Mouse (Mus musculus): ENCODE measurements around the gene Cd96. TPM values are rescaled to one million over a fixed set of nuclear protein-coding genes. Genes with fewer than 3 reads are reported as not detected.

Cd96 gene
- total and polyA plus RNA-seq, 3 experiments: not detected

GRCm38 (mm10) chr16:46019359-46019758 lies 100.7 kb downstream of the Cd96 start:
- H3K4me3 ChIP-seq (ENCODE audit: low read depth, low read length): no peak overlapping the region
- DNase-seq (ENCODE audit: low spot score) (no peak), ATAC-seq (ENCODE audit: extremely low read depth, insufficient number of reproducible peaks, low FRiP score, poor library complexity, severe bottlenecking) (no peak)
- H3K9me3 ChIP-seq (replicated peaks): peaks cover 11% of the 10 kb centered on the region
- no peaks in the 10 kb centered on the region for H3K4me1 ChIP-seq (ENCODE audit: insufficient read depth, low read depth, low read length)
- TF ChIP-seq CTCF (IDR thresholded peaks at IDR 0.05; ENCODE audit: low read depth, low read length) (no peak), GATA2 (IDR thresholded peaks at IDR 0.05; ENCODE audit: borderline replicate concordance, low read depth, low read length) (no peak), GATA1 (IDR thresholded peaks at IDR 0.05; ENCODE audit: borderline replicate concordance, low read length) (no peak), POLR2AphosphoS5 (IDR thresholded peaks at IDR 0.05; ENCODE audit: insufficient replicate concordance, low read depth, low read length) (no peak), TAL1 (conservative IDR thresholded peaks at IDR 0.05; ENCODE audit: low read depth, low read length) (no peak)
- no peaks in the 10 kb centered on the region for H3K27me3 ChIP-seq (ENCODE audit: insufficient read depth, low read length)
- no peaks in the 10 kb centered on the region for H3K36me3 ChIP-seq (replicated peaks)

- Histone ChIP-seq H3K9me3 (replicated peaks) (peaks cover 24% of the 10 kb centered on the region), H3K4me3 (ENCODE audit: low read depth, low read length) (no peak overlapping the region), H3K4me1 (ENCODE audit: insufficient read depth, low read depth, low read length) (no peaks in the 10 kb centered on the region), H3K27me3 (ENCODE audit: insufficient read depth, low read length) (no peaks in the 10 kb centered on the region), H3K36me3 (replicated peaks) (no peaks in the 10 kb centered on the region)
- TF ChIP-seq TAL1 (conservative IDR thresholded peaks at IDR 0.05; ENCODE audit: low read depth, low read length) (no peak), CTCF (IDR thresholded peaks at IDR 0.05; ENCODE audit: low read depth, low read length) (no peak), GATA1 (IDR thresholded peaks at IDR 0.05; ENCODE audit: borderline replicate concordance, low read length) (no peak), GATA2 (IDR thresholded peaks at IDR 0.05; ENCODE audit: borderline replicate concordance, low read depth, low read length) (no peak), POLR2AphosphoS5 (IDR thresholded peaks at IDR 0.05; ENCODE audit: insufficient replicate concordance, low read depth, low read length) (no peak)
- ATAC-seq (ENCODE audit: extremely low read depth, insufficient number of reproducible peaks, low FRiP score, poor library complexity, severe bottlenecking): no peak
- no peak for DNase-seq (ENCODE audit: low spot score)
Measured at GRCm38 (mm10) chr16:46011696-46012095, 108.4 kb downstream of the Cd96 start.

DNA sequence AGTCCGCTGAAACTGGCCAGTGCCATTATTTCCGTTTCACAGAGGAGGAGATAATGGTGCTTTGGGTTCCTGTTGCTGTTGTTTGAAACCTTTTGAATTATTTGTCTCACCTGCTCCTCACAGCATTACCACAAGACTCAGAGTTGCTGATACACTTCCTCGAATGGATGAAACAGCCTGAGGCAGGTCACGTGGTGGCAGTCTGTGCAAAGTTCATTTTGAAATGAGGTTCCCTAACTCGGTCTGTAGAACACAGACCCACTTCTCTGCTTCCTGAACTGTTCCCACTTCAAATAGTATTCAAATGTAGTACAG lies 109.2 kb downstream of the Cd96 start:
- no peaks in the 10 kb centered on the region for H3K27me3 ChIP-seq (ENCODE audit: insufficient read depth, low read length)
- no peaks in the 10 kb centered on the region for H3K36me3 ChIP-seq (replicated peaks)
- no peaks in the 10 kb centered on the region for H3K4me1 ChIP-seq (ENCODE audit: insufficient read depth, low read depth, low read length)
- H3K4me3 ChIP-seq (ENCODE audit: low read depth, low read length): no peak overlapping the region
- H3K9me3 ChIP-seq (replicated peaks): peaks cover 28% of the 10 kb centered on the region
- no peak for ATAC-seq (ENCODE audit: extremely low read depth, insufficient number of reproducible peaks, low FRiP score, poor library complexity, severe bottlenecking)
- TF ChIP-seq TAL1 (conservative IDR thresholded peaks at IDR 0.05; ENCODE audit: low read depth, low read length): no peak
- TF ChIP-seq GATA2 (IDR thresholded peaks at IDR 0.05; ENCODE audit: borderline replicate concordance, low read depth, low read length): no peak
- TF ChIP-seq POLR2AphosphoS5 (IDR thresholded peaks at IDR 0.05; ENCODE audit: insufficient replicate concordance, low read depth, low read length): no peak
- no peak for TF ChIP-seq CTCF (IDR thresholded peaks at IDR 0.05; ENCODE audit: low read depth, low read length)
- TF ChIP-seq GATA1 (IDR thresholded peaks at IDR 0.05; ENCODE audit: borderline replicate concordance, low read length): no peak
- DNase-seq (ENCODE audit: low spot score): no peak

GRCm38 (mm10) chr16:46010153-46010905 lies 109.7 kb downstream of the Cd96 start, which contains the start of gene Plcxd2:
Gene Plcxd2, minus strand, starts transcription at chr16:46010218.
- no peaks in the 10 kb centered on the region for H3K27me3 ChIP-seq (ENCODE audit: insufficient read depth, low read length)
- H3K4me1 ChIP-seq (ENCODE audit: insufficient read depth, low read depth, low read length): no peaks in the 10 kb centered on the region
- ATAC-seq (ENCODE audit: extremely low read depth, insufficient number of reproducible peaks, low FRiP score, poor library complexity, severe bottlenecking) (no peak), DNase-seq (ENCODE audit: low spot score) (no peak)
- H3K9me3 ChIP-seq (replicated peaks): peaks cover 28% of the 10 kb centered on the region
- H3K36me3 ChIP-seq (replicated peaks): no peaks in the 10 kb centered on the region
- H3K4me3 ChIP-seq (ENCODE audit: low read depth, low read length): no peak within 1 kb of the TSS; the same call in 1 of the 2 replicates
- no peak for TF ChIP-seq POLR2AphosphoS5 (IDR thresholded peaks at IDR 0.05; ENCODE audit: insufficient replicate concordance, low read depth, low read length)
- TF ChIP-seq TAL1 (conservative IDR thresholded peaks at IDR 0.05; ENCODE audit: low read depth, low read length): no peak
- TF ChIP-seq GATA2 (IDR thresholded peaks at IDR 0.05; ENCODE audit: borderline replicate concordance, low read depth, low read length): no peak
- no peak for TF ChIP-seq GATA1 (IDR thresholded peaks at IDR 0.05; ENCODE audit: borderline replicate concordance, low read length)
- no peak for TF ChIP-seq CTCF (IDR thresholded peaks at IDR 0.05; ENCODE audit: low read depth, low read length)

DNA sequence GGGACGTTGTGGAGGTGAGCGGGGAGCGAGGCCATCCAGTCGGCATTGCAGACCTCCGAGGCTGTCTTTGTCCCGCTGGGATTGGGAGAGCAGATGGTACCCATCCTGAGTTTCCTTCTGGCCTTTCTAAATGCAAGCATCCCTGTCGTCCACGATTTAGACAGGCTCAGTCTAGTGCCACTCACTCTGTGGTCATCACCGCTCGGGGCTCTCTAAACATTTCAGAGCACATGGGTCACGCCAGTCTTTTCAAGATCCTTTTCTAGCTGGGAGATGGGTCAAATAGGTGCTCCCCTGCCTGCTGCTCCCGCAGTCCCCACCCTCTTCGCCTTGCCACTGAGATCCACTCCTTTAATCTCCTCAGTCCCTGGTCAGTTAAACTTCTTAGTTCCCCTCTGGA lies 110.3 kb downstream of the Cd96 start:
- H3K4me3 ChIP-seq (ENCODE audit: low read depth, low read length): no peak overlapping the region
- no peaks in the 10 kb centered on the region for H3K36me3 ChIP-seq (replicated peaks)
- no peak for ATAC-seq (ENCODE audit: extremely low read depth, insufficient number of reproducible peaks, low FRiP score, poor library complexity, severe bottlenecking)
- H3K4me1 ChIP-seq (ENCODE audit: insufficient read depth, low read depth, low read length): no peaks in the 10 kb centered on the region
- H3K9me3 ChIP-seq (replicated peaks): peaks cover 31% of the 10 kb centered on the region
- no peak for TF ChIP-seq GATA2 (IDR thresholded peaks at IDR 0.05; ENCODE audit: borderline replicate concordance, low read depth, low read length)
- no peak for TF ChIP-seq POLR2AphosphoS5 (IDR thresholded peaks at IDR 0.05; ENCODE audit: insufficient replicate concordance, low read depth, low read length)
- TF ChIP-seq CTCF (IDR thresholded peaks at IDR 0.05; ENCODE audit: low read depth, low read length): no peak
- no peak for TF ChIP-seq GATA1 (IDR thresholded peaks at IDR 0.05; ENCODE audit: borderline replicate concordance, low read length)
- TF ChIP-seq TAL1 (conservative IDR thresholded peaks at IDR 0.05; ENCODE audit: low read depth, low read length): no peak
- H3K27me3 ChIP-seq (ENCODE audit: insufficient read depth, low read length): no peaks in the 10 kb centered on the region
- no peak for DNase-seq (ENCODE audit: low spot score)

GRCm38 (mm10) chr16:46008766-46009165 lies 111.3 kb downstream of the Cd96 start:
- DNase-seq (ENCODE audit: low spot score) (no peak), ATAC-seq (ENCODE audit: extremely low read depth, insufficient number of reproducible peaks, low FRiP score, poor library complexity, severe bottlenecking) (no peak)
- TF ChIP-seq GATA1 (IDR thresholded peaks at IDR 0.05; ENCODE audit: borderline replicate concordance, low read length) (no peak), GATA2 (IDR thresholded peaks at IDR 0.05; ENCODE audit: borderline replicate concordance, low read depth, low read length) (no peak), CTCF (IDR thresholded peaks at IDR 0.05; ENCODE audit: low read depth, low read length) (no peak), POLR2AphosphoS5 (IDR thresholded peaks at IDR 0.05; ENCODE audit: insufficient replicate concordance, low read depth, low read length) (no peak), TAL1 (conservative IDR thresholded peaks at IDR 0.05; ENCODE audit: low read depth, low read length) (no peak)
- Histone ChIP-seq H3K36me3 (replicated peaks) (no peaks in the 10 kb centered on the region), H3K4me3 (ENCODE audit: low read depth, low read length) (no peak overlapping the region), H3K9me3 (replicated peaks) (peaks cover 33% of the 10 kb centered on the region), H3K4me1 (ENCODE audit: insufficient read depth, low read depth, low read length) (no peaks in the 10 kb centered on the region), H3K27me3 (ENCODE audit: insufficient read depth, low read length) (no peaks in the 10 kb centered on the region)

All from G1E (cell line).